Mouse (Mus musculus) ES-E14 (cell line): Measurements from ENCODE around the gene Gm30302.

ENCODE experiments used
- HCFC1 ChIP-seq: IDR thresholded peaks from 2 replicates; pipeline ENCODE4 v1.6.1; 2012; ENCODE audit warnings: low read length, inconsistent platforms, borderline replicate concordance; ENCODE audit not compliant: insufficient read depth
- MAFK ChIP-seq: IDR thresholded peaks from 2 replicates; pipeline ENCODE4 v1.6.1; 2014; ENCODE audit warnings: mild to moderate bottlenecking, low read depth, low read length, inconsistent platforms; ENCODE audit not compliant: insufficient read depth
- ZC3H11A ChIP-seq: IDR thresholded peaks from 2 replicates; pipeline ENCODE4 v1.6.1; 2012; ENCODE audit warnings: low read depth, mild to moderate bottlenecking, inconsistent platforms, low read length, borderline replicate concordance

GRCm38 (mm10) chr13:49760675-49761074 lies 38.1 kb downstream of the Gm30302 start:
- TF ChIP-seq ZC3H11A, result no peak
- no peak for TF ChIP-seq HCFC1
- no peak for TF ChIP-seq MAFK
